Mouse (Mus musculus): ENCODE measurements around the gene Ptpn21. TPM values are rescaled to one million over a fixed set of nuclear protein-coding genes. Genes with fewer than 3 reads are reported as not detected.

Gene Ptpn21
- 6.4 and 6.5 TPM in 2 replicates for polyA plus RNA-seq (2015; fragmentation: Nextera tagmentation; extraction: Ambion mirVana)

DNA sequence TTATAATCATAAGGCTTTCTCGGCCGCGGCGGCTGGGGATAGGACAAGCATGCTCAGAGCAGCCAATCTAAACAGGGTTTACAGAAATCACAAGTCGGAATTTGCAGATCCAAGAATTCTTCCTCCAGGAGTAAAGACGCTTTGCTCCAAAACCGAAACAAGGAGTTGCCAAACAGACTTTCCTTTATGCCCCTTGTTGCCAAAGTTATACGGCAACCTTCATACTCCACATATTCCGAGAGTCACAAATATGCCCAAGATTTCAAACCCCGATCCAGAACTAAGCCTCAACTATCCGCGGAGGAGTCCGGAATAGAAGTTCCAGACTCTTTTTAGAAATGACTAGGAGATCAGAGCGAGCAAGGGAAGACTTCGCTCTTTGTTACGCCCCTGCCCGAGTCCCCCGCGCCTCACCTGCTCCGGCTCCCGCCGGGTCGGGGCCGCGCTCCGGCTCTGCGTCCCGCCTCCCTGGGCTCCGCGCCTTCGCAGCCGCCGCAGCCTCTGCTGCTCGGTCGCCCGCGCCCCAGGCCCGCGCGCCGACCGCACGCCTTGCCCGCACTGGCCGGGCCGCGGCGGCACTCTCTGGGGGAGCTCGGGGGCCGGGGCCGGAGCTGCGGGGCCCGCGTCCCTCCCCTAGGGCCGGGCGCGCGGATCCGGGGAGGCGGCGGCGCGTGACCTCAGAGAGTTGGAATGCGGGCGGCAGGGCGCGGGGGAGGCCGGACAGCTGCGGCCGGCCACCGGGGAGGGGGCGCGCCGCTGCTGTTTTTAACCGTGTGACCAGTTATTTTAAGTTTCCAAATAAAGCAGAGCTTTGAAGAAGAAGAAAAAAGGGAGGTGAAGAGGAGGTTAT, at the start of gene Ptpn21:
Gene Ptpn21 (minus strand): TSS at position 455 of the 850 bp plus-strand sequence.
- peak; percentile 64 for ATAC-seq
- 2% methylated on average over 75 of the region's 75 CpGs for WGBS
- no peaks in the 10 kb centered on the region for H3K36me3 ChIP-seq (ENCODE audit: poor library complexity, severe bottlenecking)
- H3K4me1 ChIP-seq = peaks cover 44% of the 10 kb centered on the region
- H3K27ac ChIP-seq = peak within 1 kb of the TSS; percentile 19; the same call in 1 of the 2 replicates
- peak within 1 kb of the TSS; percentile 87 for H3K9ac ChIP-seq
- H3K4me3 ChIP-seq = peak within 1 kb of the TSS; percentile 80
- H3K27me3 ChIP-seq = 0 out of 2 replicates have a peak, but pooled peaks cover 4% of the 10 kb centered on the region
- H3K9me3 ChIP-seq (replicated peaks) = no peaks in the 10 kb centered on the region
- H3K4me2 ChIP-seq = peak within 1 kb of the TSS; percentile 88

- H3K36me3 ChIP-seq (ENCODE audit: poor library complexity, severe bottlenecking) = peaks cover 86% of the 10 kb centered on the region
- H3K9ac ChIP-seq = no peak overlapping the region
- no peaks in the 10 kb centered on the region for H3K27me3 ChIP-seq
- no peaks in the 10 kb centered on the region for H3K4me1 ChIP-seq
- no peak overlapping the region for H3K4me2 ChIP-seq
- no peaks in the 10 kb centered on the region for H3K9me3 ChIP-seq (replicated peaks)
- H3K4me3 ChIP-seq = no peak overlapping the region
- H3K27ac ChIP-seq = no peak overlapping the region
- WGBS = 97% methylated on average over 1 of the region's 1 CpGs
- ATAC-seq = no peak
Observed at GRCm38 (mm10) chr12:98784251-98784650, 47.0 kb upstream of the Ptpn21 start.

DNA sequence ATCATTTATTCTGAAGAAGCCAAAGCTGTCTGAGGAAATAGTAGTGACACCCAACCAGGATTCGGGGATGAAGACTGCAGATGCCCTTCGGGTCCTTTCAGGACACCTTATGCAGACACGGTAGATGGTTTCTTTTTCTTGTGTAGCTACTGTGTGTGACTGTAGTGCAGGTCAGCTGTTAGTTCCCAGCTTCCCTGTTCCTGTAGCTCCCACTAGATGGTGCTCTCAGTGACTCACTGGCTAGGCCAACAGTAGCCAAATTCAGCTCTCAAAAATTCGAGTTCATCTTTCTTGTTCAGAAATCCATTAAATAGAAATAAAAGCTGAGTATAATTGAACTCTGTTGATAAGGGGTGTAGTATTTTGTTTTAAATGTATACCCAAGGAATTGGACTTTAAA, 41.9 kb upstream of the Ptpn21 start:
- Histone ChIP-seq H3K36me3 (ENCODE audit: poor library complexity, severe bottlenecking) (peaks cover 87% of the 10 kb centered on the region), H3K9me3 (replicated peaks) (no peaks in the 10 kb centered on the region), H3K27ac (no peak overlapping the region), H3K4me2 (no peak overlapping the region), H3K4me1 (no peaks in the 10 kb centered on the region), H3K27me3 (no peaks in the 10 kb centered on the region), H3K9ac (no peak overlapping the region), H3K4me3 (no peak overlapping the region)
- WGBS = 85% methylated on average over 4 of the region's 4 CpGs
- peak; percentile 55; the same call in 1 of the 2 replicates for ATAC-seq

DNA sequence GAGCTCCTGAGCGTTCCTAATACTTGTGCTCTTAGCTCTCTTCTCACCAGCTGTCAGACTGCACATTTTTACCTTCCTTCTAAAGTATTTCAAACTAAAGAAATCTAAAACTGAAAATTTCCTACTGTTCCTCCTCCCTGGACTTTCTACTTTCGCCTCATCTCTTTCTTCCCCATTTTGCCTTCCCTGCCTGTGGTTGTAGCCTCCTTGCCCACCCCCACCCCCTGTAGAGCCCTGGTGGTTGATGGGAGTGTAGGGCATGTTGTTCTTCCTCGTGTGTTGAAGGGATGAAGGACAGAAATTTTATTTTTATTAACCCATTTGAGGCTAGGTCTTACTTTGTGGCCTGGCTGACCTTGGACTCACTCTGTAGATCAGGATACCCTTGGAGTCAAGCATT, 40.3 kb upstream of the Ptpn21 start:
- Histone ChIP-seq H3K9ac (no peak overlapping the region), H3K27ac (no peak overlapping the region), H3K4me2 (no peak overlapping the region), H3K36me3 (ENCODE audit: poor library complexity, severe bottlenecking) (peaks cover 86% of the 10 kb centered on the region), H3K27me3 (no peaks in the 10 kb centered on the region), H3K9me3 (replicated peaks) (no peaks in the 10 kb centered on the region), H3K4me3 (no peak overlapping the region), H3K4me1 (no peaks in the 10 kb centered on the region)
- ATAC-seq = no peak
- 80% methylated on average over 3 of the region's 3 CpGs for WGBS

GRCm38 (mm10) chr12:98766241-98766640, 29.0 kb upstream of the Ptpn21 start:
- no peaks in the 10 kb centered on the region for H3K9me3 ChIP-seq (replicated peaks)

DNA sequence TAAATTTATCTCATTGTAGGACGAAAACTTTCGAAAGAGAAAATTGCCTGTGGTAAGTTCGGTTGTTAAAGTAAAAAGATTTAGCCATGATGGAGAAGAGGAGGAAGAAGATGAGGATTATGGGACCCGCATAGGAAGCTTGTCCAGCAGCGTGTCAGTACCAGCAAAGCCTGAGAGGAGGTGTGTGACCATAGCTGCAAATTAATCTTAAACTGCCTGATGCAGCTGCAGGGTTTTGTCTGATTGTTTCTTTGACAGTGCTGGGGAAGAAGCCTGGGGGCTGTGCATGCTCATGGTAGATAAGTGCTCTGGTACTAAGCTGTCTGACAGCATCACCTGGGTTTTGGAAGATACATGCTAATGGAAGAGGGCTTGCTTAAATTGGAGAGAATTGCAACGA, 22.5 kb upstream of the Ptpn21 start:
- peaks cover 91% of the 10 kb centered on the region for H3K36me3 ChIP-seq (ENCODE audit: poor library complexity, severe bottlenecking)
- WGBS = 95% methylated on average over 6 of the region's 6 CpGs
- no peak for ATAC-seq

More at GRCm38 (mm10) chr12:98766241-98766640, 29.0 kb upstream of the Ptpn21 start:
- WGBS = 98% methylated on average over 2 of the region's 2 CpGs
- H3K27ac ChIP-seq = no peak overlapping the region
- H3K4me2 ChIP-seq = no peak overlapping the region
- H3K9ac ChIP-seq = no peak overlapping the region
- no peak for ATAC-seq
- H3K27me3 ChIP-seq = no peaks in the 10 kb centered on the region
- no peaks in the 10 kb centered on the region for H3K4me1 ChIP-seq
- no peak overlapping the region for H3K4me3 ChIP-seq
- H3K36me3 ChIP-seq (ENCODE audit: poor library complexity, severe bottlenecking) = peaks cover 85% of the 10 kb centered on the region

GRCm38 (mm10) chr12:98757636-98758035, 20.4 kb upstream of the Ptpn21 start:
- Histone ChIP-seq H3K27ac (no peak overlapping the region), H3K4me2 (no peak overlapping the region), H3K4me1 (no peaks in the 10 kb centered on the region), H3K36me3 (ENCODE audit: poor library complexity, severe bottlenecking) (peaks cover 81% of the 10 kb centered on the region), H3K9ac (no peak overlapping the region), H3K27me3 (no peaks in the 10 kb centered on the region), H3K9me3 (replicated peaks) (no peaks in the 10 kb centered on the region), H3K4me3 (no peak overlapping the region)
- no peak for ATAC-seq
- 88% methylated on average over 6 of the region's 6 CpGs for WGBS

More for the DNA sequence above, 22.5 kb upstream of the Ptpn21 start:
- Histone ChIP-seq H3K9me3 (replicated peaks) (no peaks in the 10 kb centered on the region), H3K4me2 (no peak overlapping the region), H3K27me3 (no peaks in the 10 kb centered on the region), H3K4me3 (no peak overlapping the region), H3K9ac (no peak overlapping the region), H3K4me1 (no peaks in the 10 kb centered on the region), H3K27ac (no peak overlapping the region)

DNA sequence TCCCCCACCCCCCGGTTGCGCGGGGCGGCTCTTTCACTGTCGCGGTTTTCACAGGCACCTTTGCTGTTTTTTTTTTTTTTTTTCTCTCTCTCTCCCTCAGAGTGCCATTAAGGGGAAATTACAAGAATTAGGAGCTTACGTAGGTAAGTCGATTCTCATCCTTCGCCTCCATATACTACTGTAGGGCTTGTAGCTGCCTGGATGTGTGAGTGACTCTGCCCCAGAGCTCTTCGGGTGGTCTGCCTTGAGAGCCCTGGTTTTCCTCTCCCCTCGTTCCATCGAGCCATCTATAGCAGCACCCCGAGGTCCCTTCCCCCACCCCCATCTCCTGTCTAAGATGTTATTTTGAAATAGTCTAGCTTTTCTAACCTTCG, 10.2 kb upstream of the Ptpn21 start:
- H3K4me3 ChIP-seq = peak overlapping the region; percentile 71
- no peaks in the 10 kb centered on the region for H3K36me3 ChIP-seq (ENCODE audit: poor library complexity, severe bottlenecking)
- peak overlapping the region; percentile 93 for H3K27ac ChIP-seq
- H3K9me3 ChIP-seq (replicated peaks) = no peaks in the 10 kb centered on the region
- H3K4me2 ChIP-seq = peak overlapping the region; percentile 75
- no peaks in the 10 kb centered on the region for H3K27me3 ChIP-seq
- H3K9ac ChIP-seq = peak overlapping the region; percentile 90
- peak; percentile 63 for ATAC-seq
- WGBS = under 1% methylated on average over 13 of the region's 14 CpGs
- peaks cover 40% of the 10 kb centered on the region for H3K4me1 ChIP-seq

DNA sequence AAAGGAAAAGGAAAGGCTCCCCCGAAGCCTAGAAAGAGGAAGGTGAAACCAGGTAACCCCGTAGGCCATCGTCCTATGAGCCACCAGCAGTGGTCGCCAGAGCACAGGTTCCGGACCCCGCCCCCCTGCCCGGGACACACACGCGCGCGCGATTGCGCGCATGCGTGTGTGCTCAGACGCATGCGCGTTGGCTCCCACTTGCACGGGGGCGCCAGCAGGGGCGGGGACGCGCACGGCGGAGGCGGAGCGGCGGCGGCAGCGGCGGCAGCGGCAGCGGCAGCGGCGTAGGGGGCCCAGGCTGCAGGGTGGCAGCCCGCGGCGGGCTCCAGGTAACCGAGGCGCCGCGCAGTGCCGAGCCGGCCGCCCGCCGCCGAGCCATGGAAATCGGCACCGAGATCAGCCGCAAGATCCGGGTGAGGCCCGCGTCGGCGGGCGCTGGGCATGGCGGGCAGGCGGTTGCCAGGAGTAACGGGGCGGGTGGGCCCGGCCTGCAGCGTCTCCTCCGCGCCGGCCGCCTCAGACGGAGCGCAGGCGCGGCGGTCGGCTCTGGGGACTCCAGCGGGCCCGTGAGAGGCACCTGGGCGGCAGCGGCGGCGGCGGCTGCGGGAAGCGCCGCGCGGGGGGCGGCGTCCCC, 9.7 kb upstream of the Ptpn21 start, which contains the start of gene Zc3h14:
Gene Zc3h14 (plus strand): TSS at position 219 of the 634 bp plus-strand sequence.
- peak; percentile 93 for ATAC-seq
- under 1% methylated on average over 72 of the region's 87 CpGs for WGBS
- H3K4me2 ChIP-seq = peak within 1 kb of the TSS; percentile 75
- no peaks in the 10 kb centered on the region for H3K36me3 ChIP-seq (ENCODE audit: poor library complexity, severe bottlenecking)
- H3K9ac ChIP-seq = peak within 1 kb of the TSS; percentile 90
- no peaks in the 10 kb centered on the region for H3K27me3 ChIP-seq
- H3K27ac ChIP-seq = peak within 1 kb of the TSS; percentile 93
- H3K4me3 ChIP-seq = peak within 1 kb of the TSS; percentile 71
- peaks cover 40% of the 10 kb centered on the region for H3K4me1 ChIP-seq
- no peaks in the 10 kb centered on the region for H3K9me3 ChIP-seq (replicated peaks)

- no peak overlapping the region for H3K27ac ChIP-seq
- 18% methylated on average over 2 of the region's 2 CpGs for WGBS
- H3K9me3 ChIP-seq (replicated peaks) = no peaks in the 10 kb centered on the region
- peak; percentile 22 for ATAC-seq
- H3K4me2 ChIP-seq = no peak overlapping the region
- H3K27me3 ChIP-seq = no peaks in the 10 kb centered on the region
- H3K4me3 ChIP-seq = no peak overlapping the region
- H3K4me1 ChIP-seq = peaks cover 38% of the 10 kb centered on the region
- no peaks in the 10 kb centered on the region for H3K36me3 ChIP-seq (ENCODE audit: poor library complexity, severe bottlenecking)
- no peak overlapping the region for H3K9ac ChIP-seq
Observed at GRCm38 (mm10) chr12:98746131-98746530, 8.9 kb upstream of the Ptpn21 start.

DNA sequence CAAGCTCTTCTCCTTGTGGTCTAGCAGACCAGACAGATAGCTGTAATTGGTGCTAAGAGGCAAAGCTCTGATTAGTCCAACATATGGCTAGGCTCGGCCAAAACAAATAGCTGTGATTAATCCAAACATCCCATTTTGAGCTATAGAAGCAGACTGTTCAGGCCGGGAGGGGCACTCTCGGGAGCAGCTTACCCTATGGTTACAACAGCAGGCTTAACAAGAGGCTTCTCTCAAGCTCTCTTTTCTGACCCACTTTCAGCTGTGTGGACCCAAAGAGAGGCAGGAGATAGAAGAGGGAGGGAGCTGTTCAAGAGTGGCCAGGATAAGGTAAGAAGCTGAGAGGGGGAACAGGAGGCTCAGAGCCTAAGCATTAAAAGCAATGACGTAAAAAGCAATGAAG, 8.4 kb upstream of the Ptpn21 start:
- Histone ChIP-seq H3K9ac (no peak overlapping the region; the same call in 1 of the 2 replicates), H3K4me1 (peaks cover 35% of the 10 kb centered on the region), H3K9me3 (replicated peaks) (no peaks in the 10 kb centered on the region), H3K36me3 (ENCODE audit: poor library complexity, severe bottlenecking) (no peaks in the 10 kb centered on the region), H3K4me2 (no peak overlapping the region), H3K27me3 (no peaks in the 10 kb centered on the region), H3K27ac (no peak overlapping the region), H3K4me3 (no peak overlapping the region)
- 66% methylated on average over 4 of the region's 4 CpGs for WGBS
- ATAC-seq = no peak

GRCm38 (mm10) chr12:98741011-98741501, 3.9 kb upstream of the Ptpn21 start:
- peak; percentile 17; the same call in 1 of the 2 replicates for ATAC-seq
- Histone ChIP-seq H3K36me3 (ENCODE audit: poor library complexity, severe bottlenecking) (no peaks in the 10 kb centered on the region), H3K4me2 (no peak overlapping the region), H3K9me3 (replicated peaks) (no peaks in the 10 kb centered on the region), H3K27me3 (0 out of 2 replicates have a peak, but pooled peaks cover 4% of the 10 kb centered on the region), H3K4me1 (peaks cover 21% of the 10 kb centered on the region), H3K4me3 (no peak overlapping the region), H3K9ac (no peak overlapping the region), H3K27ac (no peak overlapping the region)
- 47% methylated on average over 3 of the region's 3 CpGs for WGBS

Data from forebrain, embryonic 13.5 days (tissue).